Mouse (Mus musculus) 3134 (cell line): Measurements from ENCODE around the gene Pkdcc.

ENCODE experiments used
- DNase-seq: peaks from one replicate; pipeline ENCODE4 v3.0.0-alpha.2; 2011; ENCODE audit warnings: low spot score; ENCODE audit not compliant: insufficient read length; ENCODE audit errors: extremely low read depth

Gene Pkdcc

GRCm38 (mm10) chr17:83244502-83244901 is 29.4 kb downstream of the Pkdcc start:
- DNase-seq, result no peak

GRCm38 (mm10) chr17:83245460-83245859 is 30.4 kb downstream of the Pkdcc start:
- DNase-seq, result no peak

GRCm38 (mm10) chr17:83246090-83246489 is 31.0 kb downstream of the Pkdcc start:
- DNase-seq, result no peak

GRCm38 (mm10) chr17:83247176-83247575 is 32.1 kb downstream of the Pkdcc start:
- DNase-seq, result no peak

GRCm38 (mm10) chr17:83248467-83248866 is 33.4 kb downstream of the Pkdcc start:
- DNase-seq, result no peak

GRCm38 (mm10) chr17:83250903-83251526 is 35.9 kb downstream of the Pkdcc start:
- DNase-seq, result no peak

GRCm38 (mm10) chr17:83253051-83253649 is 38.1 kb downstream of the Pkdcc start:
- peak; percentile 34 for DNase-seq

- no peak for DNase-seq
These were observed 52.4 kb downstream of the Pkdcc start for GRCm38 (mm10) chr17:83267202-83268128.

- no peak for DNase-seq
These were observed 56.4 kb downstream of the Pkdcc start for GRCm38 (mm10) chr17:83271509-83271908.

GRCm38 (mm10) chr17:83272641-83273040 is 57.5 kb downstream of the Pkdcc start:
- no peak for DNase-seq

GRCm38 (mm10) chr17:83273636-83274035 is 58.5 kb downstream of the Pkdcc start:
- DNase-seq, result no peak

- no peak for DNase-seq
These were observed 59.0 kb downstream of the Pkdcc start for GRCm38 (mm10) chr17:83274101-83274500.
